Mouse (Mus musculus): ENCODE data around the gene Stxbp3. TPM values are rescaled to one million over a fixed set of nuclear protein-coding genes. Genes with fewer than 3 reads are reported as not detected.
"Not testable (repeated sequence)": the region's sequence is repeated elsewhere in the genome, so short reads cannot be mapped to it uniquely, and the experiment has no call there.

Gene Stxbp3
- polyA plus RNA-seq, 1 experiment from 2014 or later, result 49.6 TPM

- no peak overlapping the region for H3K4me3 ChIP-seq (ENCODE audit: low read length)
- ATAC-seq, result peak; percentile 76
Measured at GRCm38 (mm10) chr3:108880544-108881507, 40.5 kb upstream of the Stxbp3 start.

GRCm38 (mm10) chr3:108879836-108880435, 39.6 kb upstream of the Stxbp3 start:
- Histone ChIP-seq H3K4me2 (ENCODE audit: low read depth, low read length) (no peak overlapping the region), H3K27ac (ENCODE audit: low read length) (0 out of 2 replicates have a peak overlapping the region, but pooled peaks have one; percentile 10), H3K9me3 (ENCODE audit: control insufficient read depth, low read length) (no peaks in the 10 kb centered on the region), H3K4me1 (ENCODE audit: control insufficient read depth, insufficient read depth, low read length) (peaks cover 6% of the 10 kb centered on the region; the same call in 1 of the 2 replicates), H3K27me3 (replicated peaks; ENCODE audit: control insufficient read depth, insufficient read depth, low read length) (no peaks in the 10 kb centered on the region), H3K9ac (ENCODE audit: low read depth, low read length) (no peak overlapping the region), H3K4me3 (ENCODE audit: low read length) (no peak overlapping the region), H3K36me3 (ENCODE audit: control insufficient read depth, insufficient read depth, low read length) (no peaks in the 10 kb centered on the region)
- no peak for ATAC-seq
- 56% methylated on average over 5 of the region's 5 CpGs for WGBS

More at GRCm38 (mm10) chr3:108880544-108881507, 40.5 kb upstream of the Stxbp3 start:
- 38% methylated on average over 28 of the region's 28 CpGs for WGBS
- H3K27ac ChIP-seq (ENCODE audit: low read length), result peak overlapping the region; percentile 43
- peak overlapping the region; percentile 10; the same call in 1 of the 2 replicates for H3K4me2 ChIP-seq (ENCODE audit: low read depth, low read length)
- H3K9ac ChIP-seq (ENCODE audit: low read depth, low read length), result no peak overlapping the region
- H3K9me3 ChIP-seq (ENCODE audit: control insufficient read depth, low read length), result no peaks in the 10 kb centered on the region
- peaks cover 6% of the 10 kb centered on the region; the same call in 1 of the 2 replicates for H3K4me1 ChIP-seq (ENCODE audit: control insufficient read depth, insufficient read depth, low read length)
- H3K36me3 ChIP-seq (ENCODE audit: control insufficient read depth, insufficient read depth, low read length), result no peaks in the 10 kb centered on the region
- H3K27me3 ChIP-seq (replicated peaks; ENCODE audit: control insufficient read depth, insufficient read depth, low read length), result no peaks in the 10 kb centered on the region

GRCm38 (mm10) chr3:108879129-108879528, 38.8 kb upstream of the Stxbp3 start:
- 67% methylated on average over 2 of the region's 2 CpGs for WGBS
- peaks cover 6% of the 10 kb centered on the region; the same call in 1 of the 2 replicates for H3K4me1 ChIP-seq (ENCODE audit: control insufficient read depth, insufficient read depth, low read length)
- H3K4me2 ChIP-seq (ENCODE audit: low read depth, low read length), result no peak overlapping the region
- H3K4me3 ChIP-seq (ENCODE audit: low read length), result no peak overlapping the region
- no peak overlapping the region for H3K27ac ChIP-seq (ENCODE audit: low read length)
- H3K27me3 ChIP-seq (replicated peaks; ENCODE audit: control insufficient read depth, insufficient read depth, low read length), result no peaks in the 10 kb centered on the region
- no peak overlapping the region for H3K9ac ChIP-seq (ENCODE audit: low read depth, low read length)
- peak; percentile 39 for ATAC-seq
- no peaks in the 10 kb centered on the region for H3K36me3 ChIP-seq (ENCODE audit: control insufficient read depth, insufficient read depth, low read length)
- no peaks in the 10 kb centered on the region for H3K9me3 ChIP-seq (ENCODE audit: control insufficient read depth, low read length)

- H3K4me3 ChIP-seq (ENCODE audit: low read length), result no peak overlapping the region
- no peak overlapping the region for H3K9ac ChIP-seq (ENCODE audit: low read depth, low read length)
- no peaks in the 10 kb centered on the region for H3K4me1 ChIP-seq (ENCODE audit: control insufficient read depth, insufficient read depth, low read length)
- H3K9me3 ChIP-seq (ENCODE audit: control insufficient read depth, low read length), result no peaks in the 10 kb centered on the region
- H3K4me2 ChIP-seq (ENCODE audit: low read depth, low read length), result no peak overlapping the region
- no peak overlapping the region for H3K27ac ChIP-seq (ENCODE audit: low read length)
- H3K36me3 ChIP-seq (ENCODE audit: control insufficient read depth, insufficient read depth, low read length), result no peaks in the 10 kb centered on the region
- ATAC-seq, result no peak
- WGBS, result 80% methylated on average over 6 of the region's 6 CpGs
- H3K27me3 ChIP-seq (replicated peaks; ENCODE audit: control insufficient read depth, insufficient read depth, low read length), result no peaks in the 10 kb centered on the region
Measured at GRCm38 (mm10) chr3:108870631-108871030, 30.3 kb upstream of the Stxbp3 start.

GRCm38 (mm10) chr3:108867449-108867848, 27.1 kb upstream of the Stxbp3 start:
- H3K36me3 ChIP-seq (ENCODE audit: control insufficient read depth, insufficient read depth, low read length), result no peaks in the 10 kb centered on the region
- H3K4me1 ChIP-seq (ENCODE audit: control insufficient read depth, insufficient read depth, low read length), result no peaks in the 10 kb centered on the region
- no peaks in the 10 kb centered on the region for H3K9me3 ChIP-seq (ENCODE audit: control insufficient read depth, low read length)
- WGBS, result 90% methylated on average over 3 of the region's 3 CpGs
- no peak overlapping the region for H3K27ac ChIP-seq (ENCODE audit: low read length)
- ATAC-seq, result no peak
- H3K4me2 ChIP-seq (ENCODE audit: low read depth, low read length), result no peak overlapping the region
- H3K4me3 ChIP-seq (ENCODE audit: low read length), result no peak overlapping the region
- H3K9ac ChIP-seq (ENCODE audit: low read depth, low read length), result no peak overlapping the region
- no peaks in the 10 kb centered on the region for H3K27me3 ChIP-seq (replicated peaks; ENCODE audit: control insufficient read depth, insufficient read depth, low read length)

- H3K4me3 ChIP-seq (ENCODE audit: low read length), result no peak overlapping the region
- H3K9ac ChIP-seq (ENCODE audit: low read depth, low read length), result no peak overlapping the region
- no peaks in the 10 kb centered on the region for H3K9me3 ChIP-seq (ENCODE audit: control insufficient read depth, low read length)
- WGBS, result 90% methylated on average over 3 of the region's 3 CpGs
- no peaks in the 10 kb centered on the region for H3K36me3 ChIP-seq (ENCODE audit: control insufficient read depth, insufficient read depth, low read length)
- no peaks in the 10 kb centered on the region for H3K27me3 ChIP-seq (replicated peaks; ENCODE audit: control insufficient read depth, insufficient read depth, low read length)
- H3K4me1 ChIP-seq (ENCODE audit: control insufficient read depth, insufficient read depth, low read length), result no peaks in the 10 kb centered on the region
- H3K27ac ChIP-seq (ENCODE audit: low read length), result no peak overlapping the region
- H3K4me2 ChIP-seq (ENCODE audit: low read depth, low read length), result no peak overlapping the region
- no peak for ATAC-seq
Measured at GRCm38 (mm10) chr3:108865676-108866075, 25.4 kb upstream of the Stxbp3 start.

- no peaks in the 10 kb centered on the region for H3K9me3 ChIP-seq (ENCODE audit: control insufficient read depth, low read length)
- WGBS, result 42% methylated on average over 3 of the region's 3 CpGs
- no peak for ATAC-seq
Measured at GRCm38 (mm10) chr3:108865129-108865528, 24.8 kb upstream of the Stxbp3 start.

GRCm38 (mm10) chr3:108863091-108863490, 22.8 kb upstream of the Stxbp3 start:
- 78% methylated on average over 10 of the region's 10 CpGs for WGBS
- Histone ChIP-seq H3K9ac (ENCODE audit: low read depth, low read length) (no peak overlapping the region), H3K27ac (ENCODE audit: low read length) (no peak overlapping the region), H3K9me3 (ENCODE audit: control insufficient read depth, low read length) (no peaks in the 10 kb centered on the region), H3K4me3 (ENCODE audit: low read length) (no peak overlapping the region), H3K4me2 (ENCODE audit: low read depth, low read length) (no peak overlapping the region), H3K36me3 (ENCODE audit: control insufficient read depth, insufficient read depth, low read length) (no peaks in the 10 kb centered on the region), H3K4me1 (ENCODE audit: control insufficient read depth, insufficient read depth, low read length) (peaks cover 4% of the 10 kb centered on the region; the same call in 1 of the 2 replicates), H3K27me3 (replicated peaks; ENCODE audit: control insufficient read depth, insufficient read depth, low read length) (no peaks in the 10 kb centered on the region)
- ATAC-seq, result no peak

More at GRCm38 (mm10) chr3:108865129-108865528, 24.8 kb upstream of the Stxbp3 start:
- H3K4me1 ChIP-seq (ENCODE audit: control insufficient read depth, insufficient read depth, low read length), result no peaks in the 10 kb centered on the region
- no peaks in the 10 kb centered on the region for H3K27me3 ChIP-seq (replicated peaks; ENCODE audit: control insufficient read depth, insufficient read depth, low read length)
- H3K4me2 ChIP-seq (ENCODE audit: low read depth, low read length), result no peak overlapping the region
- H3K4me3 ChIP-seq (ENCODE audit: low read length), result no peak overlapping the region
- no peak overlapping the region for H3K9ac ChIP-seq (ENCODE audit: low read depth, low read length)
- no peaks in the 10 kb centered on the region for H3K36me3 ChIP-seq (ENCODE audit: control insufficient read depth, insufficient read depth, low read length)
- H3K27ac ChIP-seq (ENCODE audit: low read length), result no peak overlapping the region

GRCm38 (mm10) chr3:108862282-108862681, 22.0 kb upstream of the Stxbp3 start:
- H3K4me1 ChIP-seq (ENCODE audit: control insufficient read depth, insufficient read depth, low read length); H3K36me3 ChIP-seq (ENCODE audit: control insufficient read depth, insufficient read depth, low read length); H3K4me3 ChIP-seq (ENCODE audit: low read length); H3K9ac ChIP-seq (ENCODE audit: low read depth, low read length); ATAC-seq; H3K4me2 ChIP-seq (ENCODE audit: low read depth, low read length); H3K9me3 ChIP-seq (ENCODE audit: control insufficient read depth, low read length); H3K27me3 ChIP-seq (replicated peaks; ENCODE audit: control insufficient read depth, insufficient read depth, low read length); H3K27ac ChIP-seq (ENCODE audit: low read length): not testable (repeated sequence)
- WGBS, result 86% methylated on average over 4 of the region's 4 CpGs
